Mouse (Mus musculus) megakaryocyte, embryonic 14.5 days (primary cell): ENCODE data around the gene Ofd1.

ENCODE experiments used
- FLI1 ChIP-seq: IDR thresholded peaks from 2 replicates; pipeline ENCODE4 v1.6.1; 2012; ENCODE audit warnings: low read length, inconsistent platforms, mixed read lengths
- GATA1 ChIP-seq: IDR thresholded peaks from 3 replicates; pipeline ENCODE4 v1.6.1; 2012; ENCODE audit warnings: mixed read lengths, low read length, inconsistent platforms, borderline replicate concordance

- no peak for TF ChIP-seq GATA1
- TF ChIP-seq FLI1 = no peak
These were observed 55.6 kb downstream of the Ofd1 start for GRCm38 (mm10) chrX:166384935-166385334.
